Mouse (Mus musculus) forebrain, embryonic 12.5 days (tissue): ENCODE data around the gene Prkca. TPM values are rescaled to one million over a fixed set of nuclear protein-coding genes. Genes with fewer than 3 reads are reported as not detected.

ENCODE experiments used
- ATAC-seq: fragments of 200-750 bp; cut with Nextera tagmentation; 2 replicates; pipeline ENCODE4 v1.8.0; 2017; ENCODE audit warnings: moderate TSS enrichment; ENCODE audit not compliant: low FRiP score
- H3K27ac ChIP-seq: fragments of 300-500 bp; sonication (generic); 2 replicates; pipeline ENCODE4 v1.5.1; 2016; ENCODE audit warnings: mild to moderate bottlenecking
- H3K27me3 ChIP-seq: fragments of 300-500 bp; sonication (generic); 2 replicates; pipeline ENCODE4 v1.6.1; 2016; ENCODE audit warnings: mild to moderate bottlenecking
- H3K36me3 ChIP-seq: fragments of 300-500 bp; sonication (generic); replicated peaks from 2 replicates; pipeline ENCODE4 v1.6.1; 2016; ENCODE audit warnings: mild to moderate bottlenecking
- H3K4me1 ChIP-seq: fragments of 300-500 bp; sonication (generic); 2 replicates; pipeline ENCODE4 v1.6.1; 2016
- H3K4me2 ChIP-seq: fragments of 300-500 bp; sonication (generic); 2 replicates; pipeline ENCODE4 v1.6.1; 2016; ENCODE audit warnings: mild to moderate bottlenecking, moderate library complexity
- H3K4me3 ChIP-seq: fragments of 300-500 bp; sonication (generic); replicated peaks from 2 replicates; pipeline ENCODE4 v1.5.1; 2016; ENCODE audit warnings: mild to moderate bottlenecking
- H3K9ac ChIP-seq: fragments of 300-500 bp; sonication (generic); 2 replicates; pipeline ENCODE4 v1.6.1; 2016; ENCODE audit warnings: mild to moderate bottlenecking
- H3K9me3 ChIP-seq: fragments of 300-500 bp; sonication (generic); 2 replicates; pipeline ENCODE4 v1.6.1; 2016
- WGBS: fragments of 180-500 bp; shearing (Covaris S2); methylation state at CpG from one replicate; pipeline ENCODE4 v1.1.7; 2016; 5-methylcytosine and 5-hydroxymethylcytosine counted together
- polyA plus RNA-seq: library from polyadenylated mRNA; unstranded; fragments of >200 nt; fragmentation: Nextera tagmentation; extraction: Ambion mirVana; gene quantifications from 2 replicates; pipeline ENCODE4 v1.2.1, GENCODE M21; 2016

Gene Prkca
- polyA plus RNA-seq, 1 experiment from 2014 or later: 4.6 TPM

DNA sequence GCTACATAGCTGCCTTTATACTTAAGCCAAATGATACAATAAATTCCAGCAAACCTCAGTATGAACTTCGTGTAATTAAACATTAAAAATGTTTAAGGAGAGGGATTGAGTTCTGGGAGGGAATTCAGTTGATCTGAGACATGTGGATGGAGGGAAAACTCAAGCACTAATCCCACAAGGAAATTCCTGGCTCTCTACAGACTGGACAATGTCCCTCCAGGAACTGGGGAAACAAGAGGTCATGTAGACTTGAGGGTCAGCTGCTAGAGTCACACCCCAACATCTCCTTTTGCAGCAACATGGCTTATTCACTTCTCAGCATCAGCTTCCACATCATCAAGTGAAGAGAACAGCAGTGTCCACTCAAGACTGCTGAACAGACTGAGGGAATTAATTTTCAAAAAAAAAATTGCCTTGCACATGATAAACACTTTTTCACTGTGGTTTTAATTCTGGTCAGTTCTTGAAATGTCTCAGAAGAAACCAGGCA is 93.5 kb downstream of the Prkca start:
- Histone ChIP-seq H3K4me2 (no peak overlapping the region), H3K4me1 (peaks cover 5% of the 10 kb centered on the region; the same call in 1 of the 2 replicates), H3K36me3 (no peaks in the 10 kb centered on the region), H3K9me3 (no peaks in the 10 kb centered on the region), H3K27ac (no peak overlapping the region), H3K9ac (no peak overlapping the region), H3K27me3 (no peaks in the 10 kb centered on the region), H3K4me3 (no peak overlapping the region)
- no peak for ATAC-seq
- 66% methylated on average over 1 of the region's 1 CpGs for WGBS

DNA sequence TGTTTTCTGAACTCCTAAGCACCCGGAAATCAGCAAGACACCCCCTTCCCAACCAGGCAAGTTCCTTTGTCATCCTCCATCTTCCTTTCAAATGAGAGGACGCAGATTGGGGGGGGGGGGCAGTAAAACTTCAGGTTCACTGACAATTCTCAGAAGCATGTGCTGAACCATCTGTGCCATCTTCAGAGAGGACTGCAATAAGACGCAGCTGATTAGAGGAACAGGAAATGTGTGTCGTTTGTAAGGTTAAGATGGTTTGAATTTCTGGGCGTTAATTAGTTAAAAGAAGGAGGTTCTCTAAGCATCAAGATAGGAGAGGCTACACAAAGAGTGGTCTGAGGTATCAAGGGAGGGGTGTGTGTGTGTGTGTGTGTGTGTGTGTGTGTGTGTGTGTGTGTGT is 94.2 kb downstream of the Prkca start:
- Histone ChIP-seq H3K4me1 (peaks cover 5% of the 10 kb centered on the region; the same call in 1 of the 2 replicates), H3K9me3 (no peaks in the 10 kb centered on the region), H3K4me2 (no peak overlapping the region), H3K36me3 (no peaks in the 10 kb centered on the region), H3K27me3 (no peaks in the 10 kb centered on the region), H3K4me3 (no peak overlapping the region), H3K27ac (no peak overlapping the region), H3K9ac (no peak overlapping the region)
- ATAC-seq: no peak
- 76% methylated on average over 5 of the region's 5 CpGs for WGBS

DNA sequence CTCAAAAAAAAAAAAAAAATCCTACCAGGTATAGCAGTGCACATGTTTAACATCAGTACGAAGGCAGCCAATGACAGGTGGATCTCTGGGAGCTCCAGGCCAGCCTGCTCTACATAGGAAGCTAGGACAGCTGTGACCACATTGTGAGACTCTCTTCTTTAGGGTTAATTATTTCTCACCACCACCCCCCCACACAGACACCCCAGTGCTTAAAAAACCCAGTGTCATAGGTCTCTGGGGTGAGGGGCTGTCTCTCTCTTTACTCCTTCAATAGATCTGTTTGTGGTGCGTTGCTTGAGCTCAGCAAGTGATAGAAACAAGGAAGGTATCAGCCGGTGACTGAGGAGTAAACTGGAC is 94.7 kb downstream of the Prkca start:
- Histone ChIP-seq H3K4me3 (no peak overlapping the region), H3K9me3 (no peaks in the 10 kb centered on the region), H3K9ac (no peak overlapping the region), H3K27ac (no peak overlapping the region), H3K27me3 (no peaks in the 10 kb centered on the region), H3K36me3 (no peaks in the 10 kb centered on the region), H3K4me1 (peaks cover 5% of the 10 kb centered on the region; the same call in 1 of the 2 replicates), H3K4me2 (no peak overlapping the region)
- WGBS: 79% methylated on average over 3 of the region's 3 CpGs
- ATAC-seq: no peak

DNA sequence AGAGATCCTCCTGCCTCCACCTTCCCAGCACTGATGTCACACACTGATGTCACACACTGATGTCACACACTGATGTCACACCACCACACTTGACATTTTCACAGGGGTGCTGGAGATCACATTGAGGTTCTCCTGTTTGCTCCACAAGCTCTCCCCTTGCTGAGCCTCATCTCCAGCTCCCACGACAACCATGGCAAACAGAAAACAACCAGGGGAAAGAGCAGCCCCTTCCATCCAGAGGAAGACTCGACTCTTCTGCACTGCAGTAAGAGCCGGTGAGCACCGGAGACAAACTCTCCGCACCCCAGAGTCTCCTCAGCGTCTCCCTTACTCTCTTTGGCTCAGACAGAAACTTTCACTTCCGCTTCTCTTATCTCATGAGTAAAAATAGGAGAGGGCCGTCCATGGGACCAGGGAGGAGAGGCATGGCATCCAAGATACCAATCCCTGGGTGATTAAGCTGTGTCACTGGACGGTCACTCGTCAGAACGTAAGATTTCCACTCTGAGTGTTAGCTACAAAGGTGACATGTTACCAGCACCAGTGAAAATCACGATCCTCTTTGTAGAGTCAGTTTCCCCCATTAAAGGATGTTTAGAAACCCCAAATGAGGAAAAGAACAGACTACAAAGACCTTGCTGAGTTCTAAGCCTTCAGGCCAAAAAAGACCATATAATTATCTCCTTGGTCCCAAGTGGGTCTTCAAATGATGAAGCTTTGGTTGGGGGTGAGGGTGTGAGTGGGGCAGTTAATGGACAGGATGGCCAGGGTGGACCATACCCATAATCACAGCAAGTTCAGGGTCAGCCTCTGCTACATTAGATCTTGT is 95.3 kb downstream of the Prkca start:
- H3K27me3 ChIP-seq: no peaks in the 10 kb centered on the region
- H3K27ac ChIP-seq: no peak overlapping the region
- H3K36me3 ChIP-seq: no peaks in the 10 kb centered on the region
- H3K9ac ChIP-seq: no peak overlapping the region
- 85% methylated on average over 12 of the region's 12 CpGs for WGBS
- ATAC-seq: no peak
- peaks cover 7% of the 10 kb centered on the region; the same call in 1 of the 2 replicates for H3K4me1 ChIP-seq
- H3K4me3 ChIP-seq: no peak overlapping the region
- no peaks in the 10 kb centered on the region for H3K9me3 ChIP-seq
- H3K4me2 ChIP-seq: no peak overlapping the region

DNA sequence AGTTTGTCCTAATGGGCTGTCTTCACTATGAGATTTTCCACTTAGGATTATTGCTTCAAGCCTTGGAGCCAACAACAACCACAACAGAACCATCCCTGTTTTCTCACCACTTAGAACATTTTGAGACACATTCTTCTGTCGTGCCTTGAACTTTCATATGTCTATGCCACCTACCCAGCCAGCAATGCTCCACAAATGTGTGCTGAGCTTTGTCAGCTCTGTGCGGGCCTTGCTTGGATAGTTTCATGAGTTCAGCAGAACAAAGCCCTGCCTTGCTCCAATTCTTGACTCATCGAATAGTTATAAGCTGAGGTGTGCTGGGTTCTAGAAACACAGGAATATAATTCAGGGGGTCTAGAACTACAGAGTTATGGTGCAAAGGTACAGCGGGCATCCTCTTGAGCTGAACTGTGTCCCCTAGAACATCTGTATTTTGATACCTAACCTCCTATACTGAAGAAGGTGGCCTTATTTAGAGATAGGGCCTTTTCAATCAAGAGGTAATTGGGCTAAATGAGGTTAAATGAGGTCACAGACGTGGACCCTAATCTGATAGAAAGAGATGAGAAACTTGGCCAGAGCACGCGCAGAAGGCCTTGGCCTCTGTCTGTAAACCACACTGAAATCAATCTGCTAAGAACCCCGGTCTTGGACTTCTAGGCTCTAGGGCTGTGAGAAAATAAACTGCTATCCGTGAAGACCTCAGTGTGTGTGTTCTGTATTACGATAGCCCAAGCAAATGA is 96.4 kb downstream of the Prkca start:
- WGBS: 89% methylated on average over 10 of the region's 10 CpGs
- H3K4me1 ChIP-seq: peaks cover 7% of the 10 kb centered on the region; the same call in 1 of the 2 replicates
- ATAC-seq: no peak
- no peak overlapping the region for H3K9ac ChIP-seq
- H3K36me3 ChIP-seq: no peaks in the 10 kb centered on the region
- H3K4me3 ChIP-seq: no peak overlapping the region
- no peak overlapping the region for H3K27ac ChIP-seq
- no peak overlapping the region for H3K4me2 ChIP-seq
- no peaks in the 10 kb centered on the region for H3K27me3 ChIP-seq
- H3K9me3 ChIP-seq: no peaks in the 10 kb centered on the region

DNA sequence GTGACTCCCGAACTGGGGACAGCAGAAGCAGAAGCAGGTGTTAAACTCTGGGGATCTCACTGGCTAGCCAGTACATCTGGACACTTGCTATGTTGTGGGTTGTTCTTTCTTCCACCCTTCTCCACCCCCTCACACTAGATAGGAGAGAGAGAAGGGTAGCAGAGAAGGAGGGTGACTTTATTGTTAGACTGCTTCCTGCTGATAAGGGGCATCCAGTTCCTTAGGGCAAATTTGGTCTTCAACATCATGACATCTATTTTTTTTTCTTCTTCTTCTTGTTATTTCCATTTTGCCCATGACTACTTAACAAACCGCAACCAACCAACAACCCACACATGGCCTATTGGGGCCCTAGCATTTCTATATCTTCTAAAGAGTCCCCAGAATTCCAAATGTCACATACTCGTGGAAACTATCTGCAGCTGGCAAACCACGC is 97.4 kb downstream of the Prkca start:
- Histone ChIP-seq H3K9ac (no peak overlapping the region), H3K4me1 (peaks cover 7% of the 10 kb centered on the region; the same call in 1 of the 2 replicates), H3K4me3 (no peak overlapping the region), H3K4me2 (no peak overlapping the region), H3K27ac (no peak overlapping the region), H3K9me3 (no peaks in the 10 kb centered on the region), H3K36me3 (no peaks in the 10 kb centered on the region), H3K27me3 (no peaks in the 10 kb centered on the region)
- no peak for ATAC-seq
- 84% methylated on average over 4 of the region's 4 CpGs for WGBS

DNA sequence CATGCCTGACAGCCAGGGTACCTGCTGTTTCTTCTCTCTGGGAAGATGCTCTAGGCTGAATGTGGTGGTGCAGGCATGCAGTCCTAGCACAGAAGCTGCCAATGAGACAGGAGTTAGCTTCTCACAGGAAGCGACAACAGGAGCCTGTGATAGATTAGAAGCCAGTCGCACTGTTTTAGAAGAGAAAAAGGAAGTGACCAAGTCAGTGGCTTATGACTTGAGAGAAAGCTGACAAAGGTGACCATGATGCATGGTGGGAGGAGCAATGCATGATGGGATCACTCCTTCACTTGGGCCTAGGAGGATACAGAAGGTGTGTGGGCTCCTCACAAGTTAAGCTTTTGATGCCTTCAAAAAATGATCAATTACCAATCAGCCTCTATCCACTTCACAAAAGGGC is 99.5 kb downstream of the Prkca start:
- Histone ChIP-seq H3K4me3 (no peak overlapping the region), H3K27ac (no peak overlapping the region), H3K9ac (no peak overlapping the region), H3K4me2 (no peak overlapping the region), H3K4me1 (peaks cover 7% of the 10 kb centered on the region; the same call in 1 of the 2 replicates), H3K9me3 (no peaks in the 10 kb centered on the region), H3K27me3 (no peaks in the 10 kb centered on the region), H3K36me3 (no peaks in the 10 kb centered on the region)
- ATAC-seq: no peak
- WGBS: 93% methylated on average over 2 of the region's 2 CpGs

DNA sequence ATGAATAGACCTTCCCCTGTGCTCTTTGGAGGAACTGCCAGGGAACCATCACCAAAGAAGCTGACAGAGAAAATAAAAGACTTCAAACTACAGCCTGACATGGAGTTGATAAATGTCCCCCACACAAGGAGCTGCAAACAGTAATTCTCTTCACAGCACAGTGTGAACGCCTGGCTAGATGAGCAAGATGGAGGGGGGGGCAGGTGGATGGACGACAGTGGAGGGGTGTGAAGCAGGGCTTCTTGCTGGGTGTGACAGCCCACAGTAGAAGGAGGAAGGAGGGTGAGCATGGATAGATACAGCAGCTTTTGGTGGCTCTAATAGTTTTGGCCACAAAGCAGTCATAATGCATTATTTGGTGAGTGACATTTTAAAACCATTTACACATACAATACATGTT is 100.1 kb downstream of the Prkca start:
- no peaks in the 10 kb centered on the region for H3K27me3 ChIP-seq
- no peak overlapping the region for H3K9ac ChIP-seq
- H3K27ac ChIP-seq: no peak overlapping the region
- WGBS: 47% methylated on average over 2 of the region's 2 CpGs
- no peak overlapping the region for H3K4me3 ChIP-seq
- H3K4me1 ChIP-seq: peaks cover 7% of the 10 kb centered on the region; the same call in 1 of the 2 replicates
- ATAC-seq: no peak
- no peak overlapping the region for H3K4me2 ChIP-seq
- H3K36me3 ChIP-seq: no peaks in the 10 kb centered on the region
- H3K9me3 ChIP-seq: no peaks in the 10 kb centered on the region

DNA sequence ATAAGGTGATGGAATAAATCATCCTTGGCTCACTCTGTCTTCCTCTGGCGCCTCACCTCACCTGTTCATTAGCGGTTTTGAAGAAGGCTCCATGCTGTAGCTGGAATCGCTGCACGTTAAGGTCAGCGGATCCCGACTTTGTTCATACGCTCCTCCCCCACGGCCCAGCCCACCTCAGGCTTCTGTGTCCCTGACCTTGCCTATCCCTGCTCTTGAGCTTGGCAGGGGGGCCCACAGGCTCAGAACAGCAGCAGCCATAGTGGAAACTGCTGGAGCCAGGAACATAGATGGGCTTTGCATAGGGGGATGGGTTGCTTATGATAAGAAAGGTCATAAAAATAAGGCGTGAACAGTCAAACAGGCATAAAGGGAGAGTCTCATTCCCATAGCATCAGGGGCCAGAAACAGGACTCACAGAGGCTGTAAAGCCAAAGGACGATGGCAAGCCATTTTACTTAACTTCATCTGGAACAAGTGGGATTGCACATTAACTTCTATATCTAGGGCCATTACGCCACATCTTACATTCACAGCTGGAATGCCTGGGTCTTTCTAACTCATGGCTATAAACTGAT is 102.7 kb downstream of the Prkca start:
- H3K27me3 ChIP-seq: no peaks in the 10 kb centered on the region
- peaks cover 25% of the 10 kb centered on the region for H3K4me1 ChIP-seq
- no peaks in the 10 kb centered on the region for H3K36me3 ChIP-seq
- no peak overlapping the region for H3K9ac ChIP-seq
- no peak for ATAC-seq
- no peak overlapping the region for H3K4me2 ChIP-seq
- H3K9me3 ChIP-seq: no peaks in the 10 kb centered on the region
- 81% methylated on average over 11 of the region's 11 CpGs for WGBS
- no peak overlapping the region for H3K4me3 ChIP-seq
- H3K27ac ChIP-seq: no peak overlapping the region

DNA sequence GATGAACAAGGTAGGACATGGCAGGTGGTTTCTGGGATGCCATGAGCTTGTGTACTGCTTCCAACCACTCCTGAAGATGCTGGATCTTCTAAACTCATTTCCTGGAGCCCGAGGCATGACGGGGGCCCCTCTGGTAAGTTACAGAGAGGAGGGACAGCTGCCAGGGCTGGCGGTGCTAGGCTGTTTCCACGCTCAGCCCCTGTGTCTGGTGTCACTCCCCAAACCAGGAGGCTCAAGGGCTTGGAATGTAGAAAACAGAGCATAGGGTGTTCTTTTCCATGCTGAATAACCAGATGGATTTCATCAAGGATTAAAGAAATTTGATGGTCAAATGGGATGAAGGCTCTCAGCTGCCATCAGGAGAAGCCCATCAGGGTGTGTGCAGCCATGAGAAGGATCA is 104.6 kb downstream of the Prkca start:
- no peaks in the 10 kb centered on the region for H3K36me3 ChIP-seq
- WGBS: 87% methylated on average over 4 of the region's 4 CpGs
- H3K9ac ChIP-seq: no peak overlapping the region
- no peaks in the 10 kb centered on the region for H3K27me3 ChIP-seq
- H3K9me3 ChIP-seq: no peaks in the 10 kb centered on the region
- no peak overlapping the region for H3K4me3 ChIP-seq
- no peak for ATAC-seq
- peaks cover 22% of the 10 kb centered on the region for H3K4me1 ChIP-seq
- H3K4me2 ChIP-seq: no peak overlapping the region
- no peak overlapping the region for H3K27ac ChIP-seq

DNA sequence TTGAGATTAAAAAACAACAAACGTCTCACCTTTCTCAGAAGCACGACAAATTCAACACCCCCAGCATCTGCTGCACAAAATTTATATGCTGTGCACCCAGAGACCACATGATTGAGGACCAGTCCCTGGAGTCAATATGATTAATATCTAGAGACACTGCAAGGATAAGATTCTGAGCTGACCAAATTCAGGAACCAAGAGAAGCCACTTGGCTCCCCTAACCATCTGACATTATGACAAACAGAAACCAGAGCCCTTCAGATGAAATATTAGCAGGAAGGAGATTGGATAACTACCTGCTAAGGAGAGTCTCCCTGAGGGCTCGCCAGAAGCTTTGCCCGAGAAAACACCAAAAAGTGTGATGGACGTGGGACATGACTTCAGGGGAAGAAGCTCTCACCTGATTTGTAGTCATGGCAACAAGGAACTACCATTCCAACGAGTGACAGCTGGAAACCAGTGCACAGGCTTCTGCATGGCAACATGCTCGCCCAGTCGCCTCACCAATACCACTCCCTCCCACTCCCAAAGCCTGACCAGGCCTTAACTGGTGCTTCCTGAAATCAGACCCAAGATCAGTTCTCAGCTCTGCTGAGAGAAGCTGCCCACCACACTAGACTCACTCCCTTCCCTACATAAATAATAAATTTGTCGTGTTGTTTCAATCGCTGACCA is 106.8 kb downstream of the Prkca start:
- no peak for ATAC-seq
- 69% methylated on average over 10 of the region's 10 CpGs for WGBS
- H3K4me1 ChIP-seq: peaks cover 20% of the 10 kb centered on the region
- no peaks in the 10 kb centered on the region for H3K36me3 ChIP-seq
- H3K27ac ChIP-seq: no peak overlapping the region
- H3K9me3 ChIP-seq: no peaks in the 10 kb centered on the region
- no peak overlapping the region for H3K4me2 ChIP-seq
- no peak overlapping the region for H3K9ac ChIP-seq
- no peak overlapping the region for H3K4me3 ChIP-seq
- H3K27me3 ChIP-seq: no peaks in the 10 kb centered on the region

DNA sequence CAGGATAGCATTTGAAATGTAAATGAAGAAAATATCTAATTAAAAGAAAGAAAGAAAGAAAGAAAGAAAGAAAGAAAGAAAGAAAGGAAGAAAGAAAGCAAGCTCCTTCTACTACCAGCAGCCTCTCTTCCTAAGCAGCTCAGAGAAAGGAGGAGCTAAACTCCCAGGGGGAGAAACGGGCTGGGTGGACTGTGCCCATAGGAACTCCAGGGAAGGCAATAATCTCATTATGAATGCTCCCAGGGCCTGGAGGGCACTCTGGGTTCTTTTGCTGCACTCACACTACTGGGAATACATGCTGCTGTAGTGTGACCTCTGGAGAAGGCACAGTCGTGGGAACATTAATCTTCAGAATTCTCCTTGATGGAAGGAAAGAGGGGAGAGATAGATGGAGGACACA is 107.5 kb downstream of the Prkca start:
- ATAC-seq: no peak
- no peak overlapping the region for H3K27ac ChIP-seq
- H3K4me1 ChIP-seq: peaks cover 20% of the 10 kb centered on the region
- no peaks in the 10 kb centered on the region for H3K36me3 ChIP-seq
- no peaks in the 10 kb centered on the region for H3K9me3 ChIP-seq
- 23% methylated on average over 2 of the region's 2 CpGs for WGBS
- no peak overlapping the region for H3K4me3 ChIP-seq
- no peaks in the 10 kb centered on the region for H3K27me3 ChIP-seq
- no peak overlapping the region for H3K4me2 ChIP-seq
- H3K9ac ChIP-seq: no peak overlapping the region
